Mouse (Mus musculus) spleen, adult 2 months (tissue): Measurements from ENCODE around the gene Asxl2.

Experiments
- CTCF ChIP-seq: fragments of 200-500 bp; IDR thresholded peaks from 2 replicates; pipeline ENCODE4 v1.5.1; 2011; ENCODE audit warnings: mild to moderate bottlenecking, inconsistent platforms; ENCODE audit not compliant: insufficient read depth, insufficient read length, insufficient replicate concordance; ENCODE audit errors: extremely low read depth
- POLR2A ChIP-seq: fragments of 200-500 bp; IDR thresholded peaks from 2 replicates; pipeline ENCODE4 v1.6.1; 2011; ENCODE audit warnings: low read depth, low read length, inconsistent platforms

DNA sequence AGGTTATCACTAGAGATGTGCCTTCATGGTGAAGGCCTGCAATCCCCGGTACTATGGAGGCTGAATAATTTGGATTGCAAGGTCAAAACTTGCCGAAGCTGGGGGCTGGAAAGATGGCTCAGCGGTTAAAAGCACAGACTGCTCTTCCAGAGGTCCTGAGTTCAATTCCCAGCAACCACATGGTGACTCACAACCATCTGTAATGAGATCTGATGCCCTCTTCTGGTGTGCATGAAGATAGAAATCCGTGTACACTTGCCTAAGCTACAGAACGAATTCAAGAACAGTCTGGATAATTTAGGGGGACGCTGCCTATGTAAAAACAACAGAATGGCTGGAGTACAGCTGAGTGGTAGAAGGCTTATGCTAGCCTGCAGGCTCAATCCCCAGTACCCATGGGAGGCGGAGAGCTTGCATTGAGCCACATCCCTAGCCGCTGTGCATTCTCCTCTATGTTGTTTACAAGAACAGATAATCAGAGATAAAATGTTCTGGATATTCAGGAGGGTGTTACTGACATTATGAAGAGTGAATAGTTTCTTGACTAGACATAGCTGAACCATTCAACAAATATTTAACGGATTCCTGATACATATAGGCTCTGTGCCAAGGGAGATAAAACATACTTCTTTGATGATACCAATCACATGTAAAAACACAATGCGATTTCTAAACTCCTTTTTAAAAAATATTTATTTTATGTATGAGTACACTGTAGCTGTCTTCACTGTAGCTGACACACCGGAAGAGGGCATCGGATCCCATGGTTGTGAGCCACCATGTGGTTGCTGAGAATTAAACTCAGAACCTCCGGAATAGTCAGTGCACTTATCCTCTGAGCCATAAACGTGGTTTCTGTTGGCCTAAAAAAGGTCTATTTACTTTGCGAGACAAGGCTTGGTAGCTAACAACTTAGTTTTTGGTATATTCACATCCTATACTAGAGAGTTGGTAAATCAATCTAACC, 999 bp upstream of the Asxl2 start:
- TF ChIP-seq CTCF (no peak), POLR2A (no peak)
